Mouse (Mus musculus): ENCODE measurements at regions not wholly inside any gene's neighbourhood (a gene's known extent, or its start where the extent isn't known, plus 50 kb on each side); places are given as distances from the start of the nearest gene placed in this dataset.
"Not testable (repeated sequence)": the region's sequence is repeated elsewhere in the genome, so short reads cannot be mapped to it uniquely, and the experiment has no call there.

GRCm38 (mm10) chr15:3720668-3721340, 137.5 kb upstream of the Ghr start:
- Histone ChIP-seq H3K27me3 (replicated peaks; ENCODE audit: control insufficient read depth, insufficient read depth, low read length) (no peaks in the 10 kb centered on the region), H3K9ac (ENCODE audit: low read length) (no peak overlapping the region), H3K4me1 (replicated peaks; ENCODE audit: control insufficient read depth, insufficient read depth, low read length) (no peaks in the 10 kb centered on the region), H3K4me3 (ENCODE audit: low read depth, low read length) (no peak overlapping the region), H3K4me2 (ENCODE audit: low read length) (no peak overlapping the region), H3K27ac (ENCODE audit: low read depth) (no peak overlapping the region), H3K9me3 (ENCODE audit: control insufficient read depth, low read length) (no peaks in the 10 kb centered on the region), H3K36me3 (ENCODE audit: control insufficient read depth, insufficient read depth, low read length) (no peaks in the 10 kb centered on the region)
- DNase-seq (ENCODE audit: low spot score) = no peak
- no peak for ATAC-seq (replicated peaks; ENCODE audit: low FRiP score, low TSS enrichment, low read depth)
- WGBS = 87% methylated on average over 6 of the region's 6 CpGs

GRCm38 (mm10) chr15:3711764-3712163, 128.5 kb upstream of the Ghr start:
- 80% methylated on average over 1 of the region's 1 CpGs for WGBS
- no peak overlapping the region for H3K4me2 ChIP-seq (ENCODE audit: low read length)
- DNase-seq (ENCODE audit: low spot score) (no peak), ATAC-seq (replicated peaks; ENCODE audit: low FRiP score, low TSS enrichment, low read depth) (no peak)
- no peak overlapping the region for H3K9ac ChIP-seq (ENCODE audit: low read length)
- H3K27me3 ChIP-seq (replicated peaks; ENCODE audit: control insufficient read depth, insufficient read depth, low read length) = no peaks in the 10 kb centered on the region
- H3K27ac ChIP-seq (ENCODE audit: low read depth) = no peak overlapping the region
- H3K4me1 ChIP-seq (replicated peaks; ENCODE audit: control insufficient read depth, insufficient read depth, low read length) = no peaks in the 10 kb centered on the region
- H3K36me3 ChIP-seq (ENCODE audit: control insufficient read depth, insufficient read depth, low read length) = no peaks in the 10 kb centered on the region
- no peak overlapping the region for H3K4me3 ChIP-seq (ENCODE audit: low read depth, low read length)
- H3K9me3 ChIP-seq (ENCODE audit: control insufficient read depth, low read length) = no peaks in the 10 kb centered on the region

DNA sequence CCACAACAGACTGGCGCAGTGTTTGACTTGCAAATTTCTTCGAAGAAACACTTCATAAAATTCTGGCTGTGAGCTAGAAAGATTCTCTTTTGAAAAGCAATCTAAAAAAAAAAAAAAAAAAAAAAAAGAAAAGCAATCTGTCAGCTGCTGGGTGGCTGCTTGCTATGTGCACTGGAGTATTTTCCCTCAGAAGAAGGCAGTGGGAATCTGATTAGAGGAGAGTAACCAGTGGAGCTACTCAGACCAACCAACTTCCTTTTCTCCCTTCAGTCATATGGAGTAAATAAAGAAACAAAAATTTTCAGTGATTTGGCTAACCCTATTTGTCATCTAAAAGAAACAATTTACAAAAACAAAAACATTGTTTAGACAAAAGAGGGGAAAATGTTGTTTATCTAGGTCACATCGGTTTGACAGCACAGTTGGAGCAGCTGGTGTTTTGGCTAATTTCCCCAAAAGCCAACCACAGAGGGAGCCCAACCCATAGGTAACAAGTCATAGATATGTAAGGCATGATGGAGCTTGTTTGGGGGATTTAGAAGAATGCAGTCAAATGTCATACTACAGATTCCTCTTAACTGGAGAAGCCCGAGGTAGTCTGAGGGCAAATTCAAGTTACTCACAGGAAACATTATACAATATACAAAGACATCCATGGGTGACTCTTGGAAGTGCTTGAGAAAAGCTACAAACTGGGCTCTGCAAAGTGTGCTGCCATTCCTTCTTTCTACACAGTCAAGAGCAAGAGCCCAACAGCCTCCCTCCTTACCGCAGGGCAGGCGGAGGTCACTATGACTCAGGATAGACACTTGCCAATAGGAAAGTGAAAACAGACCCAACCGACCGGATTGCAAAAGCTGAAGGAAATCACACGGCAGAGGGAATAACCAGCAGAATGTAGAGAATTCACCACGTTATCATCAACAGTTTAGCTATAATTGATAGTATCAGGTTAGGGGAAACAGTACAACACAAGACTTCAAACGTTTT, 124.1 kb upstream of the Ghr start:
- Histone ChIP-seq H3K4me2 (ENCODE audit: low read length) (no peak overlapping the region), H3K4me1 (replicated peaks; ENCODE audit: control insufficient read depth, insufficient read depth, low read length) (no peaks in the 10 kb centered on the region), H3K9ac (ENCODE audit: low read length) (no peak overlapping the region), H3K27ac (ENCODE audit: low read depth) (no peak overlapping the region), H3K36me3 (ENCODE audit: control insufficient read depth, insufficient read depth, low read length) (no peaks in the 10 kb centered on the region), H3K4me3 (ENCODE audit: low read depth, low read length) (no peak overlapping the region), H3K9me3 (ENCODE audit: control insufficient read depth, low read length) (no peaks in the 10 kb centered on the region), H3K27me3 (replicated peaks; ENCODE audit: control insufficient read depth, insufficient read depth, low read length) (no peaks in the 10 kb centered on the region)
- DNase-seq (ENCODE audit: low spot score) = no peak
- 72% methylated on average over 11 of the region's 11 CpGs for WGBS
- ATAC-seq (replicated peaks; ENCODE audit: low FRiP score, low TSS enrichment, low read depth) = no peak

- H3K27me3 ChIP-seq (replicated peaks; ENCODE audit: control insufficient read depth, insufficient read depth, low read length) = no peaks in the 10 kb centered on the region
- WGBS = 44% methylated on average over 4 of the region's 4 CpGs
- H3K4me1 ChIP-seq (replicated peaks; ENCODE audit: control insufficient read depth, insufficient read depth, low read length) = 0 out of 2 replicates have a peak, but pooled peaks cover 3% of the 10 kb centered on the region
- H3K9me3 ChIP-seq (ENCODE audit: control insufficient read depth, low read length) = no peaks in the 10 kb centered on the region
- H3K36me3 ChIP-seq (ENCODE audit: control insufficient read depth, insufficient read depth, low read length) = no peaks in the 10 kb centered on the region
- ATAC-seq (replicated peaks; ENCODE audit: low FRiP score, low TSS enrichment, low read depth) = no peak
- no peak overlapping the region for H3K4me2 ChIP-seq (ENCODE audit: low read length)
- H3K9ac ChIP-seq (ENCODE audit: low read length) = no peak overlapping the region
- no peak overlapping the region for H3K4me3 ChIP-seq (ENCODE audit: low read depth, low read length)
- DNase-seq (ENCODE audit: low spot score) = no peak
- H3K27ac ChIP-seq (ENCODE audit: low read depth) = peak overlapping the region; percentile 71
These were observed 116.0 kb upstream of the Ghr start for GRCm38 (mm10) chr15:3699234-3699814.

- Histone ChIP-seq H3K4me3 (ENCODE audit: low read depth, low read length) (no peak overlapping the region), H3K27me3 (replicated peaks; ENCODE audit: control insufficient read depth, insufficient read depth, low read length) (no peaks in the 10 kb centered on the region), H3K9ac (ENCODE audit: low read length) (no peak overlapping the region), H3K27ac (ENCODE audit: low read depth) (no peak overlapping the region), H3K9me3 (ENCODE audit: control insufficient read depth, low read length) (no peaks in the 10 kb centered on the region), H3K4me2 (ENCODE audit: low read length) (no peak overlapping the region), H3K4me1 (replicated peaks; ENCODE audit: control insufficient read depth, insufficient read depth, low read length) (no peaks in the 10 kb centered on the region), H3K36me3 (ENCODE audit: control insufficient read depth, insufficient read depth, low read length) (no peaks in the 10 kb centered on the region)
- ATAC-seq (replicated peaks; ENCODE audit: low FRiP score, low TSS enrichment, low read depth) (no peak), DNase-seq (ENCODE audit: low spot score) (no peak)
- WGBS = 66% methylated on average over 1 of the region's 1 CpGs
These were observed 102.0 kb upstream of the Ghr start for GRCm38 (mm10) chr15:3685254-3685653.

DNA sequence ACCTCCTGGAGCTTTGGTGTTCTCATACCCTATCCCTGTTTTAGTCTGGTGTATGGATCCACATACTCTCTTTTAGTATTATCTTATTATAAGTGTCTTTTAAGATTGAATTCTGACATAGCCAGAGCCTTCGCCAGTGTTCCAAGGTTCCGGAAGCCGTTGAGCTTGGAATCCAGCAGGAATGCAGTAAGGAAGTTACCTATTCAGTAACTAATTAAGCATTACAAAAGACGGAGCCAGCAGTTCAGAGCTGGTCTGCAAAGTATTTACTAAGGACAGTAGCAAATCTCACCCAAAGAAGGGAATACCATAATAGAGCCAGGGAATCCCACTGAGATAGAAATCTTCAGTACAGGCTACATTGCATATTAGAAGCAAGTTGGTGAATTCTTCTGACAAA, 93.7 kb upstream of the Ghr start:
- H3K27me3 ChIP-seq (replicated peaks; ENCODE audit: control insufficient read depth, insufficient read depth, low read length); ATAC-seq (replicated peaks; ENCODE audit: low FRiP score, low TSS enrichment, low read depth): not testable (repeated sequence)
- WGBS = 38% methylated on average over 4 of the region's 4 CpGs

GRCm38 (mm10) chr15:3672586-3672985, 89.3 kb upstream of the Ghr start:
- Histone ChIP-seq H3K4me3 (ENCODE audit: low read depth, low read length) (no peak overlapping the region), H3K4me2 (ENCODE audit: low read length) (no peak overlapping the region), H3K9me3 (ENCODE audit: control insufficient read depth, low read length) (no peaks in the 10 kb centered on the region), H3K36me3 (ENCODE audit: control insufficient read depth, insufficient read depth, low read length) (no peaks in the 10 kb centered on the region), H3K27me3 (replicated peaks; ENCODE audit: control insufficient read depth, insufficient read depth, low read length) (no peaks in the 10 kb centered on the region), H3K4me1 (replicated peaks; ENCODE audit: control insufficient read depth, insufficient read depth, low read length) (no peaks in the 10 kb centered on the region), H3K27ac (ENCODE audit: low read depth) (no peak overlapping the region), H3K9ac (ENCODE audit: low read length) (no peak overlapping the region)
- ATAC-seq (replicated peaks; ENCODE audit: low FRiP score, low TSS enrichment, low read depth) (no peak), DNase-seq (ENCODE audit: low spot score) (no peak)
- WGBS = 80% methylated on average over 2 of the region's 2 CpGs

More for the DNA sequence above, 93.7 kb upstream of the Ghr start:
- H3K4me3 ChIP-seq (ENCODE audit: low read depth, low read length); H3K9me3 ChIP-seq (ENCODE audit: control insufficient read depth, low read length); DNase-seq (ENCODE audit: low spot score); H3K36me3 ChIP-seq (ENCODE audit: control insufficient read depth, insufficient read depth, low read length); H3K27ac ChIP-seq (ENCODE audit: low read depth); H3K4me2 ChIP-seq (ENCODE audit: low read length); H3K4me1 ChIP-seq (replicated peaks; ENCODE audit: control insufficient read depth, insufficient read depth, low read length); H3K9ac ChIP-seq (ENCODE audit: low read length): not testable (repeated sequence)

- Histone ChIP-seq H3K9ac (ENCODE audit: low read length) (no peak overlapping the region), H3K4me3 (ENCODE audit: low read depth, low read length) (no peak overlapping the region), H3K9me3 (ENCODE audit: control insufficient read depth, low read length) (no peaks in the 10 kb centered on the region), H3K4me2 (ENCODE audit: low read length) (no peak overlapping the region), H3K27me3 (replicated peaks; ENCODE audit: control insufficient read depth, insufficient read depth, low read length) (no peaks in the 10 kb centered on the region), H3K27ac (ENCODE audit: low read depth) (no peak overlapping the region), H3K4me1 (replicated peaks; ENCODE audit: control insufficient read depth, insufficient read depth, low read length) (no peaks in the 10 kb centered on the region), H3K36me3 (ENCODE audit: control insufficient read depth, insufficient read depth, low read length) (no peaks in the 10 kb centered on the region)
- no peak for DNase-seq (ENCODE audit: low spot score)
- 77% methylated on average over 3 of the region's 3 CpGs for WGBS
- ATAC-seq (replicated peaks; ENCODE audit: low FRiP score, low TSS enrichment, low read depth) = no peak
These were observed 87.9 kb upstream of the Ghr start for GRCm38 (mm10) chr15:3671169-3671568.
